Mouse (Mus musculus): ENCODE measurements around the gene Slc22a1. TPM values are rescaled to one million over a fixed set of nuclear protein-coding genes. Genes with fewer than 3 reads are reported as not detected.

The Slc22a1 gene
- total RNA-seq, 2 experiments from 2014 or later: not detected

- DNase-seq (ENCODE audit: low spot score in 2 of 2): no peak
These were observed 43.6 kb downstream of the Slc22a1 start for GRCm38 (mm10) chr17:12631771-12632600.

- no peak for DNase-seq (ENCODE audit: low spot score in 2 of 2)
These were observed 44.5 kb downstream of the Slc22a1 start for GRCm38 (mm10) chr17:12630976-12631730.

DNA sequence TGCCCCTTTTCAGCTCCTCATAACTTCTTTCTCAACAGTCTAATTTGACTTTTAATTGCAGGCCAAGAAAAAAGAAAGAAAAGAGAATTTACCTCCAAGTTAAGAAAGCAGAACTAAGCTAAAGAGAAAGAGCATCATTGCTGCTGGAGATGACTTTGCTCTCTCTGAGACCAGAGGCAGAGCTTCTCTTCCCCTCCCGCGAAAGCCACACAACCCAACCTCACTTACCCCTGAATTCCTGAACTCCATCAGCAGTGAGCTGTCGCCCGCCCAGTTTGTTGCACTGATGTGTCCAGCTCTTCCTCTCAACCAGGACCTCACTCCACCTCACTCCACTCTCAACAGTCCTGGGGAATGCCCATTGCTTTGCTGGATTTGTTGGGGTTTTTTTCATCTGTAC, 47.6 kb downstream of the Slc22a1 start:
- no peak for DNase-seq (ENCODE audit: low spot score in 2 of 2)

DNA sequence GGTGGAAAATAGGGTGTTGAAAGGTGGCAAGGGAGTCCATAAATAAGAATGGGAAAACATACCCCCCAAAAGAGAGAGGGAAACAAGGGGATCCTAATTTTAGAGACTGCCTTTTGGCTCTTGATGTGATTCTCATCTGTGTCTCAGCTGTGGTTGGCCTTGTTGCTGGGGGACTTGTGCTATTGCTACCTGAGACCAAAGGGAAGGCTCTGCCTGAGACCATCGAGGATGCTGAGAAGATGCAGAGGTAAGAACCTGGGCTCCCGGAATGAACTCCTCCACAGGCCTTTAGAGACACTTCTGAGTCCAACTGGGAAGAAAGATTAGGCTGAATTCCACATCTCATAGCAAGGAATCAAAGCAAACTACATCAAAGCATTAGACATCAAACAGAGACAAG, 56.0 kb downstream of the Slc22a1 start:
- no peak for DNase-seq (ENCODE audit: low spot score in 2 of 2)

DNA sequence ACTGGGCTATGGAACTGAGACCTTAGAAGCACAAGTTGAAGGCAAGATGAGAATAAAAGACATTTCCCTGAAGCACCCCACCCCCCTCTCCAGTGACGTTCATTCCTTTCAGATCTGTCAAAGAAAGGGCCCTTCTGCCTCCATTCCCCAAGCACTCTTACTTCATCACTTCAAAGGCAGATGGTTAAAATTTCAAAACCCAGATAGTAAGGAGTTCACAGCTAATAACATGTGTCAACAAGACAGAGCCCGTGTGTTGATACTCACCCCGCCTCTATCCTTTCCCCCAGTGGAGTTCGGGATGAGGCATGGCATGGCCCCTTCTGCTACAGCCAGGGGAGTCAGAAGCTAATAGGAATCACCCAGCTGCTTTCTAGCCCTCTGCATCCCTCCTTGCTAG, 60.2 kb downstream of the Slc22a1 start:
- no peak for DNase-seq (ENCODE audit: low spot score in 2 of 2)

DNA sequence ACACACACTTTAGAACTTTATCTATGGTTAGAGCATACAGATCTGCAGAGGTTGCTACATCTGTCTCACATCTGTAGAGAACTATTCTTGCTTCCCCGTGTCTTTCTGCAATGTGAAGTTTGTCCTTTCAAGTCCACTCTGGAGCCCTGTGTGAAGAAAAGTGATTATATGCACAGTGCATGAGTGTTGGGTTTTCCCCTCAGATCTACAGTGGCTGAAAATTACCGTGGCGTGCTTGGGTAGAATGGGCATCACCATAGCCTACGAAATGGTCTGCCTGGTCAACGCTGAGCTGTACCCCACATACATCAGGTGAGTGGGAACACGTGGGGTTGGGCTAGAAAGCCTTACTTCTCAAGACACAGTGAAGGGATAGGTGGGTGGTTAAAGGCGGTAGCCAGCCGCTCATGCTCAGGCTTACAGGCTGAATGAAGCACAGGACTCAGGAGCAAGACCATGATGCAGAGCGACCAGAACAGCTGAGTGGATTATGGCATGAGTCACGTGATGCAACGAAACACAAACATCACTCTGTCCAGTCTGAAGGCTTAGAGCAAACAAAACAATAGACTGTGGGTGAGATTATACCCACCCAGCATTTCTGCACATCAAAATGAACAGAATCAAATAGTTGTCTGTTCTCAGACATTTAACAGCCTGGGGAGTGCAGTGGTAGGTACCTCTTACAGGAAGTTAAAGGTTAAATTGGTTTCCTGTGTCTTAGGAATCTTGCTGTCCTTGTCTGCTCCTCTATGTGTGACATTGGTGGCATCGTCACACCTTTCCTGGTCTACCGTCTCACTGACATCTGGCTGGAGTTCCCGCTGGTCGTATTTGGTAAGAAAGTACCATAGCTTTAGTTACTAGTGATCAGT, 60.9 kb downstream of the Slc22a1 start:
- DNase-seq (ENCODE audit: low spot score in 2 of 2): no peak

DNA sequence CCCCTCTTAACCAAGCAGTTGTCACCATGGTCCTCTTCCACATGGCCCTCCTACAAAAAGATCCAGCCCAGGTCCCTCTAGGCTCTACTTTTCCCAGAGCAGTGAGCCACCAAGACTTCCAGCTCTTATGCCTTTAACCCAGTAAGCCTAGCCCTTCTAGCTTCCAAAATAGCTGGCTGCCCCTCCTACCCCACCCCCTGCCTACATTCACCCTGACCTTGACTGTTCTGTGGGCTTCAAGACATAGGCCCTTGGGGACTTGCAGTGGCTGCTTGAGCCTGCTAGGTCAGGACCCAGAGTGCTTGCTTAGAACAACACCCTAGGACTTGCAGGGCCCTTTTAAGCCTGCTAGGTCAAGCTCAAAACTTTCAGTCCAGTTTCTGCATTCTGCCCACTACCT, 68.4 kb downstream of the Slc22a1 start:
- DNase-seq (ENCODE audit: low spot score in 2 of 2): no peak

- no peak for DNase-seq (ENCODE audit: low spot score in 2 of 2)
These were observed 69.0 kb downstream of the Slc22a1 start for GRCm38 (mm10) chr17:12606634-12607033.

Other genes starting within 250 kb of the Slc22a1 start
- 1 to 10 TPM; 1.3 to 2.7 TPM for gene Slc22a3, start 168.1 kb downstream of the Slc22a1 start, total RNA-seq (2021)
- under 1 TPM in 1 of 2 experiments, not detected in 1; 0.12 TPM for gene Slc22a2, start 91.7 kb downstream of the Slc22a1 start, total RNA-seq (2021)
- gene Igf2r, start 93.8 kb upstream of the Slc22a1 start, total RNA-seq (2021): 100 to 1,000 TPM; 178 to 206 TPM
- 1 to 10 TPM; 1.3 to 1.6 TPM for gene Mas1, start 192.3 kb upstream of the Slc22a1 start, total RNA-seq (2021)
- gene Mrgprh, start 200.2 kb upstream of the Slc22a1 start, total RNA-seq (2021): 1 to 10 TPM; 1.8 to 2.0 TPM
- 1 to 10 TPM in 1 of 2 experiments, under 1 TPM in 1; 0.31 to 2.0 TPM for gene Pnldc1, start 234.4 kb upstream of the Slc22a1 start, total RNA-seq (2021)
- gene Tcp1, start 239.9 kb upstream of the Slc22a1 start, total RNA-seq (2021): 100 to 1,000 TPM; 290 to 292 TPM
- 10 to 100 TPM; 81.4 to 83.4 TPM for gene Mrpl18, start 240.5 kb upstream of the Slc22a1 start, total RNA-seq (2021)